Comparison of ENCODE assay signal across 18 mouse cellular contexts in the genomic region with DNA sequence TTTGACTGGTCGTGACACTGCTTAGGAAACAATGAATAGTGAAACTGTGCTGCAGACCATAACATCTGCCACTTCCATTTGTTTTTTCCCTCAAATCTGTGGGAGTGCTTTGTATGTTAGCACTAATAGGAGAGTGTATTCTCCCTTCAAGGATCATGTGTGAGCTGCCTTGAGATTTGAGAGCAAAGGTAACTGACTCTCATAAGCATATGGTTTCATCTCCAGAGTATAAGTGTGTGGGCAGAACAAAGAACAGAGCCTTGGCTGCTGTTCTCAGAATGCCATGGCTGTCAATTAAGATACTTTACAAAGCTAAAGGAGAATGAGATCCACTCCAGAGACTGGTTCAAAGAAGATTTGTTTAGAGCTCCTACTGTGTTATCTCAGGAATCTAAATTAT.
DNase-seq lines count a peak whose midpoint lies in the region; ATAC-seq and TF ChIP-seq lines count a peak whose summit lies in the region.
"Had no signal": no experiment of that assay in that cellular context is flagged by ENCODE, and none has a peak within 500 bp of the region (broad histone marks: within the 10 kb centered on the region; RNA-seq: fewer than 3 reads in every experiment).

No protein-coding gene starts in this region.

- no peak for TF ChIP-seq CTCF in brain, embryonic 14.5 days (IDR thresholded peaks at IDR 0.05; ENCODE audit: borderline replicate concordance, extremely low read depth, insufficient read depth, insufficient read length)

- TF ChIP-seq POLR2A in brain, embryonic 14.5 days (IDR thresholded peaks at IDR 0.05; ENCODE audit: borderline replicate concordance, extremely low read depth, insufficient read depth, insufficient read length, poor library complexity, severe bottlenecking): no peak

- intact Hi-C loops in heart, postnatal 14 days (cut with DNase I): no loop called here

- no peak for DNase-seq in frontal cortex, postnatal 36 days (ENCODE audit: low spot score in 2 of 2)
- DNase-seq in layer of hippocampus, postnatal 14 days (ENCODE audit: low spot score in 2 of 2): peak; percentile 8 to 12
- no peak for DNase-seq in layer of hippocampus, postnatal 25 days (ENCODE audit: extremely low spot score in 1 of 2, low spot score in 1 of 2)
- DNase-seq in MN1 (ENCODE audit: low spot score): peak; percentile 27
- peak; percentile 20 for DNase-seq in brain, embryonic 14.5 days (ENCODE audit: low read depth)
- DNase-seq in heart, postnatal 14 days: no peak
- DNase-seq: adrenal gland, adult 2 months; adrenal gland, postnatal 25 days; cerebellum, adult 11 months; cerebellum, adult 8-10 months; cerebellum, postnatal 14 days; gastrocnemius, postnatal 10 days; heart, adult 18-20 months had no signal

- ATAC-seq in frontal cortex, adult (ENCODE audit: low TSS enrichment): peak; percentile 80
- no peak for ATAC-seq in erythroblast, adult 5-6 weeks (replicated peaks; ENCODE audit: low FRiP score, poor library complexity, severe bottlenecking)
- ATAC-seq: forebrain, embryonic 14.5 days; hindbrain, embryonic 16.5 days; inflammation-experienced regulatory T-cells, adult 6 months had no signal

Comparison
In these comparisons a context has a peak if more than half of its experiments do, and no peak if none do; other contexts are left out.
1. DNase-seq: peak in layer of hippocampus, postnatal 14 days (2 of 2), MN1 (single experiment) and brain, embryonic 14.5 days (single experiment); none in frontal cortex, postnatal 36 days (0 of 2), layer of hippocampus, postnatal 25 days (0 of 2) and heart, postnatal 14 days (0 of 2).